Mouse (Mus musculus) embryonic facial prominence, embryonic 10.5 days (tissue): ENCODE results near the gene Mettl13. TPM values are rescaled to one million over a fixed set of nuclear protein-coding genes. Genes with fewer than 3 reads are reported as not detected.

Experiments
- DNase-seq: peaks from one replicate; pipeline ENCODE4 v3.0.0-alpha.2; 2017; ENCODE audit warnings: low spot score
- H3K27ac ChIP-seq: fragments of 300-500 bp; sonication (generic); replicated peaks from 2 replicates; pipeline ENCODE4 v1.5.1; 2016; ENCODE audit warnings: mild to moderate bottlenecking
- H3K27me3 ChIP-seq: fragments of 300-500 bp; sonication (generic); replicated peaks from 2 replicates; pipeline ENCODE4 v1.6.1; 2016; ENCODE audit warnings: low read depth, mild to moderate bottlenecking; ENCODE audit not compliant: poor library complexity, severe bottlenecking
- H3K36me3 ChIP-seq: fragments of 300-500 bp; sonication (generic); replicated peaks from 2 replicates; pipeline ENCODE4 v1.6.1; 2016; ENCODE audit warnings: mild to moderate bottlenecking, moderate library complexity
- H3K4me1 ChIP-seq: fragments of 300-500 bp; sonication (generic); 2 replicates; pipeline ENCODE4 v1.6.1; 2016
- H3K4me3 ChIP-seq: fragments of 300-500 bp; sonication (generic); 2 replicates; pipeline ENCODE4 v1.5.1; 2016; ENCODE audit warnings: mild to moderate bottlenecking, moderate library complexity
- H3K9me3 ChIP-seq: fragments of 300-500 bp; sonication (generic); 2 replicates; pipeline ENCODE4 v1.6.1; 2016; ENCODE audit warnings: mild to moderate bottlenecking
- WGBS: fragments of 180-500 bp; shearing (Covaris S2); methylation state at CpG from one replicate; pipeline ENCODE4 v1.1.7; 2016; 5-methylcytosine and 5-hydroxymethylcytosine counted together
- polyA plus RNA-seq: library from polyadenylated mRNA; unstranded; fragments of >200 nt; fragmentation: Nextera tagmentation; extraction: Ambion mirVana; gene quantifications from 2 replicates; pipeline ENCODE4 v1.2.1, GENCODE M21; 2016

The Mettl13 gene
- polyA plus RNA-seq, 1 experiment from 2014 or later, result 33.7 TPM

DNA sequence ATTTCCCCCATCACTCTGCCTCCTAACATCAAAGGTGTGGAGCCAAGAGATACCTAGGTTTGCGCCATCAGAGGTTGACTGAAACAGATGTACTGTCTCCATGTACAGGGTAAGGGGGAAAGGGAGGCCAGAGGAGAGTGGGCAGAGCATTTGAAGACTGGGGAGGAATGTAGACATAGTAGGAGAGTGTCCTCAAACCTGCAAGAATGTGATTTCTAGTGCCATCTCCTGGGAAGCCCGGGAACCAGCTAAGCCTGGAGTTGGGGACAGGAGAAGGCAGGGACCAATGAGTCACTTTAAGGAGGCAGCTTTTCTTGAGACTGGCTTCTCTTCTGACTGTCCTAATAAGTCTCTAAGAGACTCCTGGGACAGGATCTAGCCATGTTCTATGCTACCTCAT is 18.7 kb downstream of the Mettl13 start:
- H3K27me3 ChIP-seq, result no peaks in the 10 kb centered on the region
- 60% methylated on average over 2 of the region's 2 CpGs for WGBS
- no peak for DNase-seq

DNA sequence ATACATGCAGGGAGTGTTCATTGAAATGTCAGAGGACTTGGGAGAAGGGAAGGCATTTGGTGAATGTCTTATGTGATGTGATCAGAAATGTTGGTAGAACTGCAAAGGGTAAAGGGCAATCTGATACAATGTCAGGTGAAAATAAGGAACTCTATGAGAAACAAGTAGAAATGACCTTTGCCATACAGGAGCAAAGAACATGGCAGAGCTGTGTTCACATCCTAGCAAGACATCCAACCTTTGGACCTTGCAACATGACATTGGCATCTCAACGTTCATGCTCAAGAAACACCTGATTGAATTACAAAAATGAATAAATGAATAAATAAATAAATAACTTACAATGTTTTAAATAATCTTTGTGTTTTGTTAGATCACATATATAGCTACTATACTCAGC is 33.2 kb downstream of the Mettl13 start:
- Histone ChIP-seq H3K36me3 (no peaks in the 10 kb centered on the region), H3K27me3 (no peaks in the 10 kb centered on the region), H3K4me3 (no peak overlapping the region), H3K9me3 (no peaks in the 10 kb centered on the region), H3K4me1 (no peaks in the 10 kb centered on the region), H3K27ac (no peak overlapping the region)
- WGBS, result 81% methylated on average over 1 of the region's 1 CpGs
- no peak for DNase-seq

More for the DNA sequence above, 18.7 kb downstream of the Mettl13 start:
- Histone ChIP-seq H3K36me3 (peaks cover 40% of the 10 kb centered on the region), H3K4me1 (peaks cover 7% of the 10 kb centered on the region; the same call in 1 of the 2 replicates), H3K9me3 (peaks cover 10% of the 10 kb centered on the region; the same call in 1 of the 2 replicates), H3K4me3 (no peak overlapping the region), H3K27ac (no peak overlapping the region)

DNA sequence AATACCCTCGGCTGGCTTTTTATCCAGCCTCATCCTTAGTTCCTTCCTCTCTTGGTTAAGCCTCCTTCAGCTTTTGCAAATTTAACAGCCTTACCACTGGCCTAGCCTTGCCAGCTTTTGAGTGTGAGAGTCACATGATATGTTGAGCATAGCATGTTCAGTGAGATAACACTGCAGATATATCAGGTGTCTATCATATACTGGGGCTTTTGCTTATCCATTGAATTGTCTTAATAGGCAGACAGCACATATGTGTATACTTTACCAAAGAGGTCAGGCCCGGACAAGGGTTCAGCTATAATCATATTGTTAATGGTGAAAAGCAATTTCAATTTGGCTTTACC is 38.4 kb downstream of the Mettl13 start:
- Histone ChIP-seq H3K36me3 (no peaks in the 10 kb centered on the region), H3K4me1 (no peaks in the 10 kb centered on the region), H3K9me3 (no peaks in the 10 kb centered on the region), H3K4me3 (no peak overlapping the region), H3K27me3 (no peaks in the 10 kb centered on the region), H3K27ac (no peak overlapping the region)
- DNase-seq, result no peak
- WGBS, result 87% methylated on average over 2 of the region's 2 CpGs

DNA sequence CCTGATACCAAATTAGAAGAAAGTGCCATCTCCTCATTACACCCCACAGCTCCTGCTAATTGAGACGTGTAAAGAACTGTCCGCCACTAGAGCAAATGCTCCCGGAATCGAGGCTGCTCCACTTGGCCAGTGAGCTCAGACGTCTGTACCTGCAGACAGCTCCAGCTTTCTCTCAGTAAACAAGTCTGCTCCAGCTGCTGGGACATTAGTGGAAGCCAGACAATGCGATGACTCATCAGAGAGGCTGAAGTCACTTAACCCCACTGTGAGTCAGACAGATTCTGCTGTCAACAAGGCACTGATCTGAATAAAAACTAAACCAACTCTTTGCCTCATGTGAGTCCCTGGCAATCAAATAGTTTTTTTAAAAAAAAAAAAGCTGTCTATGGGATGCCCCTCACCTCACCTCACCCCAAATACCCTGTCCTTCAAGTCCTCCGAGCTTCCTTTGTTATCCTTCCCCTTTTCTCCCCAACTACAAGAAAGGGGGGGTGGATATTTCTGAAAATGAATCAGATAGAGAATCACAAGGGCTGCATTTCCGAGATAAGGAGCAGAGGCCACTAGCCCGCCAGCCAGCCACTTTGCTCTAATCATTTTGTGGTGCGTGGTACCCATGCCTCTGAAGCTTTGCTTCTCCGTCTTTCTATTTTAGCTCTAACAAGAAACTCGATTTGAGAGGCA is 38.9 kb downstream of the Mettl13 start:
- 65% methylated on average over 12 of the region's 12 CpGs for WGBS
- H3K9me3 ChIP-seq, result no peaks in the 10 kb centered on the region
- H3K4me3 ChIP-seq, result no peak overlapping the region
- H3K27me3 ChIP-seq, result no peaks in the 10 kb centered on the region
- no peaks in the 10 kb centered on the region for H3K4me1 ChIP-seq
- no peak for DNase-seq
- no peaks in the 10 kb centered on the region for H3K36me3 ChIP-seq
- no peak overlapping the region for H3K27ac ChIP-seq

DNA sequence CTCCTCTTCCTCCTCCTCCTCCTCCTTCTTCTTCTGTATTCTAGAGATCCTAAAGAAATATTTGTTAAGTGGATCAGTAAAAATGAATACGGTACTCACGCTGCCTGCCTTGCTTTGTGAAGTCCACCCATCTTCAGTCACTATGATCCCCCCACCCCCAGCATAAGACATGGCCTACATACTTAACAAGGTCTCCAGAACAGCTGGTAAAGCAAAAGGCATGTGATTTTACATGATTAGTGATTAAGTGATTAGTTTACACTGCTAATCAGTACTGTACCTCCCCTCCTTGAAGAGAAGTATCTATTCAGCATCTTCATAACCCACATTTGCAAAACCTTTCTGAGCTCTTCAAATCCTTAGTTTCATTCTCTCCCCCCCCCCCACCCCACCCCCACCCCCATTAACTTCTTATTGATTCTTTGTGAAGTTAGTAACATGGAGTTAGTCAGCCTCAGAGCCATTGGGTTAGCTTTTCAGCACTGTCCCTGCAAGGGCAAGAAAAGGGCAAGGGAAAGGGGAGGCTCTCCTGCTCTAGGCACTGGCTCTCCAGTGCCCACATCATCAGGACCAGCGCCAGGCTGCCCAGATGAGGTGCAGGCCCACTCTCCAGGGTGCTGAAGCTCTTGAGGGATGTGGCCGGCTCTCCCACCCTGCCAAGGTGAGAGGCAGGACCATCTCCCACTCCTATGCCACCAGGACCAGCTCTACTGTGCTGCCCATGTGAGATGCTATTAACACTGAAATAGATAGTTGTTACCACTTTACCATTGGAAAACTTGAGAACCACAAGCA is 39.9 kb downstream of the Mettl13 start:
- no peak overlapping the region for H3K27ac ChIP-seq
- 78% methylated on average over 4 of the region's 4 CpGs for whole genome bisulfite sequencing
- H3K4me3 ChIP-seq, result no peak overlapping the region
- no peaks in the 10 kb centered on the region for H3K27me3 ChIP-seq
- no peaks in the 10 kb centered on the region for H3K9me3 ChIP-seq
- no peaks in the 10 kb centered on the region for H3K36me3 ChIP-seq
- no peak for DNase-seq
- no peaks in the 10 kb centered on the region for H3K4me1 ChIP-seq

DNA sequence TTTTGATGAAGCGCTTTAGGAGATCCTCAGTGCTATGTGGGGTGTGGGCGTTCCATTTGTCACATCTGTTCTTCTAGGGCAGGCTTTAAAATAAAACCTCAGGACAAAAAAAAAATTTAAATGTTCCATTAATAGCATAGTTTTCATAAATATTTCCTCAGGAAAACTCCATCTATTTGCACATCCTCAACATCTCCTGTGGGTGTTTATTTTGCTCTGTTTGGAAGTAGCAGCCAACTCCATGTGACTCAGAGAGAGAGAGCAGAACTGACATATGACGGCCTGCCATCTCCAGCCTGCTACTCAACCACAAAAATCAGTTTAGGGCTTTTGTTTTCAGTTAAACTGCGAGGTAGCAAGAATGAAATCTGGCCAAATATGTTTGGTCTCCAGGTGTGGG is 41.8 kb downstream of the Mettl13 start:
- H3K27me3 ChIP-seq, result no peaks in the 10 kb centered on the region
- DNase-seq, result no peak
- H3K4me3 ChIP-seq, result no peak overlapping the region
- no peaks in the 10 kb centered on the region for H3K9me3 ChIP-seq
- WGBS, result 89% methylated on average over 4 of the region's 4 CpGs
- H3K4me1 ChIP-seq, result no peaks in the 10 kb centered on the region
- no peaks in the 10 kb centered on the region for H3K36me3 ChIP-seq
- no peak overlapping the region for H3K27ac ChIP-seq

DNA sequence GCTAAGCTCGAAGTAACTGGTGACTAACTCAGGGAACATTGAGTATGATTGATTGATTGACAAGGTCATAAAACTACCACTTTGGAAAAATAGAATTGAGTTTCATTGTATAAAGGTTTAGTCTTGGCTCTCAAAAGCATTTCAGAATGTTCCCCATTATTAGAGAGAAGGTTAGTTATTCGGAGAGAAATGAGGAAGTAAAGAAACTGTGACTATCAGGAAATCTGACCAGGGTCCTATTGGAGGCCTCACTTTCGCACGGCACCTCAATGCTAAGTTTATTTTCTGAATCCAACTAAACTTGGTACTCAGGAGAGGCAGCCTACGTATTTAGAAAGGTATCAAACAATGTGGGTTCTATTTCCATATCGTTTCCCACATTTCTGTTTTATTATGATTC is 42.7 kb downstream of the Mettl13 start:
- DNase-seq, result no peak
- no peaks in the 10 kb centered on the region for H3K36me3 ChIP-seq
- no peak overlapping the region for H3K4me3 ChIP-seq
- no peaks in the 10 kb centered on the region for H3K27me3 ChIP-seq
- H3K27ac ChIP-seq, result no peak overlapping the region
- H3K9me3 ChIP-seq, result no peaks in the 10 kb centered on the region
- WGBS, result 91% methylated on average over 6 of the region's 6 CpGs
- H3K4me1 ChIP-seq, result no peaks in the 10 kb centered on the region

Other genes starting within 250 kb of the Mettl13 start
- gene Dnm3, start 70.5 kb downstream of the Mettl13 start, polyA plus RNA-seq, result 4.3 and 8.0 TPM in 2 replicates
- gene Vamp4, start 22.0 kb upstream of the Mettl13 start, polyA plus RNA-seq, result 51.4 and 54.7 TPM in 2 replicates
- gene Myoc, start 90.6 kb upstream of the Mettl13 start, polyA plus RNA-seq, result not detected in 2 replicates
- gene Myocos, start 109.7 kb upstream of the Mettl13 start, polyA plus RNA-seq, result not detected in 2 replicates
- 151 and 156 TPM in 2 replicates for gene Prrc2c, start 192.0 kb upstream of the Mettl13 start, polyA plus RNA-seq